Mouse (Mus musculus): ENCODE measurements around the gene Gtf3c2. TPM values are rescaled to one million over a fixed set of nuclear protein-coding genes. Genes with fewer than 3 reads are reported as not detected.

Gtf3c2 gene
- 36.9 TPM for polyA plus RNA-seq (2012; fragmentation: generic; extraction: Trizol)
- long read RNA-seq, experiment 1, full-length matches to known transcripts: 12 of 31 reads
- long read RNA-seq, experiment 1, partial matches to known transcripts: 8 of 31 reads
- long read RNA-seq, experiment 1, other reads (novel, unspliced or antisense): 11 of 31 reads
- long read RNA-seq, experiment 2, full-length matches to known transcripts: 248 of 367 reads
- long read RNA-seq, experiment 2, partial matches to known transcripts: 42 of 367 reads
- long read RNA-seq, experiment 2, other reads (novel, unspliced or antisense): 77 of 367 reads

- H3K36me3 ChIP-seq (ENCODE audit: control insufficient read depth, insufficient read depth): peaks cover 11% of the 10 kb centered on the region
- peak within 1 kb of the TSS; percentile 67 for H3ac ChIP-seq (ENCODE audit: control insufficient read depth, insufficient read length, low read depth)
- TF ChIP-seq MAX (IDR thresholded peaks at IDR 0.05): no peak
- no peak for TF ChIP-seq FOSL1 (IDR thresholded peaks at IDR 0.05; ENCODE audit: insufficient read depth, low read length, poor library complexity, severe bottlenecking)
- no peak for TF ChIP-seq MYOG (IDR thresholded peaks at IDR 0.05; ENCODE audit: control insufficient read depth, extremely low read depth, insufficient read length)
- no peak for TF ChIP-seq CEBPB (IDR thresholded peaks at IDR 0.05; ENCODE audit: low read depth)
- no peak for TF ChIP-seq CTCF (IDR thresholded peaks at IDR 0.05; ENCODE audit: control insufficient read depth, insufficient read depth, insufficient read length)
- no peak for TF ChIP-seq MYOD1 (IDR thresholded peaks at IDR 0.05; ENCODE audit: control insufficient read depth, insufficient read length, low read depth)
- TF ChIP-seq USF1 (IDR thresholded peaks at IDR 0.05; ENCODE audit: low read depth): no peak
- peaks cover 53% of the 10 kb centered on the region for H3K79me3 ChIP-seq (ENCODE audit: low read depth)
- H3K4me3 ChIP-seq (ENCODE audit: insufficient read depth, poor library complexity, severe bottlenecking): peak within 1 kb of the TSS; percentile 98
- H3K79me2 ChIP-seq (ENCODE audit: control insufficient read depth, insufficient read depth): peaks cover 63% of the 10 kb centered on the region
- no peaks in the 10 kb centered on the region for H3K27me3 ChIP-seq (ENCODE audit: control insufficient read depth, insufficient read depth, insufficient read length)
Measured at GRCm38 (mm10) chr5:31179766-31180630, at the start of gene Gtf3c2, which contains the start of gene Gm29609. Gene Gtf3c2 (minus strand): TSS chr5:31180144. Gene Gm29609 (minus strand): TSS chr5:31179911.

GRCm38 (mm10) chr5:31226641-31227040 lies 46.7 kb upstream of the Gtf3c2 start:
- no peaks in the 10 kb centered on the region for H3K27me3 ChIP-seq (ENCODE audit: control insufficient read depth, insufficient read depth, insufficient read length)
- TF ChIP-seq MYOG (IDR thresholded peaks at IDR 0.05; ENCODE audit: control insufficient read depth, extremely low read depth, insufficient read length) (no peak), MAX (IDR thresholded peaks at IDR 0.05) (no peak), CEBPB (IDR thresholded peaks at IDR 0.05; ENCODE audit: low read depth) (no peak), MYOD1 (IDR thresholded peaks at IDR 0.05; ENCODE audit: control insufficient read depth, insufficient read length, low read depth) (no peak), USF1 (IDR thresholded peaks at IDR 0.05; ENCODE audit: low read depth) (no peak), FOSL1 (IDR thresholded peaks at IDR 0.05; ENCODE audit: insufficient read depth, low read length, poor library complexity, severe bottlenecking) (no peak), CTCF (IDR thresholded peaks at IDR 0.05; ENCODE audit: control insufficient read depth, insufficient read depth, insufficient read length) (no peak)
- H3K79me3 ChIP-seq (ENCODE audit: low read depth): no peaks in the 10 kb centered on the region
- H3ac ChIP-seq (ENCODE audit: control insufficient read depth, insufficient read length, low read depth): no peak overlapping the region
- no peaks in the 10 kb centered on the region for H3K36me3 ChIP-seq (ENCODE audit: control insufficient read depth, insufficient read depth)
- no peak overlapping the region for H3K4me3 ChIP-seq (ENCODE audit: insufficient read depth, poor library complexity, severe bottlenecking)
- H3K79me2 ChIP-seq (ENCODE audit: control insufficient read depth, insufficient read depth): no peaks in the 10 kb centered on the region

GRCm38 (mm10) chr5:31222696-31223095 lies 42.8 kb upstream of the Gtf3c2 start:
- no peak for TF ChIP-seq USF1 (IDR thresholded peaks at IDR 0.05; ENCODE audit: low read depth)
- no peak for TF ChIP-seq FOSL1 (IDR thresholded peaks at IDR 0.05; ENCODE audit: insufficient read depth, low read length, poor library complexity, severe bottlenecking)
- no peak for TF ChIP-seq MYOD1 (IDR thresholded peaks at IDR 0.05; ENCODE audit: control insufficient read depth, insufficient read length, low read depth)
- TF ChIP-seq MAX (IDR thresholded peaks at IDR 0.05): no peak
- no peak for TF ChIP-seq CTCF (IDR thresholded peaks at IDR 0.05; ENCODE audit: control insufficient read depth, insufficient read depth, insufficient read length)
- no peak for TF ChIP-seq MYOG (IDR thresholded peaks at IDR 0.05; ENCODE audit: control insufficient read depth, extremely low read depth, insufficient read length)
- TF ChIP-seq CEBPB (IDR thresholded peaks at IDR 0.05; ENCODE audit: low read depth): no peak
- H3K79me2 ChIP-seq (ENCODE audit: control insufficient read depth, insufficient read depth): peaks cover 38% of the 10 kb centered on the region
- no peak overlapping the region for H3K4me3 ChIP-seq (ENCODE audit: insufficient read depth, poor library complexity, severe bottlenecking)
- H3K27me3 ChIP-seq (ENCODE audit: control insufficient read depth, insufficient read depth, insufficient read length): no peaks in the 10 kb centered on the region
- H3K79me3 ChIP-seq (ENCODE audit: low read depth): peaks cover 21% of the 10 kb centered on the region
- H3ac ChIP-seq (ENCODE audit: control insufficient read depth, insufficient read length, low read depth): no peak overlapping the region
- no peaks in the 10 kb centered on the region for H3K36me3 ChIP-seq (ENCODE audit: control insufficient read depth, insufficient read depth)

GRCm38 (mm10) chr5:31221304-31221945 lies 41.5 kb upstream of the Gtf3c2 start:
- peaks cover 3% of the 10 kb centered on the region for H3K36me3 ChIP-seq (ENCODE audit: control insufficient read depth, insufficient read depth)
- peaks cover 33% of the 10 kb centered on the region for H3K79me3 ChIP-seq (ENCODE audit: low read depth)
- peak overlapping the region; percentile 64 for H3ac ChIP-seq (ENCODE audit: control insufficient read depth, insufficient read length, low read depth)
- H3K4me3 ChIP-seq (ENCODE audit: insufficient read depth, poor library complexity, severe bottlenecking): peak overlapping the region; percentile 76
- TF ChIP-seq CTCF (IDR thresholded peaks at IDR 0.05; ENCODE audit: control insufficient read depth, insufficient read depth, insufficient read length) (no peak), FOSL1 (IDR thresholded peaks at IDR 0.05; ENCODE audit: insufficient read depth, low read length, poor library complexity, severe bottlenecking) (no peak), MAX (IDR thresholded peaks at IDR 0.05) (no peak), MYOD1 (IDR thresholded peaks at IDR 0.05; ENCODE audit: control insufficient read depth, insufficient read length, low read depth) (no peak), USF1 (IDR thresholded peaks at IDR 0.05; ENCODE audit: low read depth) (no peak), CEBPB (IDR thresholded peaks at IDR 0.05; ENCODE audit: low read depth) (no peak), MYOG (IDR thresholded peaks at IDR 0.05; ENCODE audit: control insufficient read depth, extremely low read depth, insufficient read length) (no peak)
- H3K79me2 ChIP-seq (ENCODE audit: control insufficient read depth, insufficient read depth): peaks cover 50% of the 10 kb centered on the region
- no peaks in the 10 kb centered on the region for H3K27me3 ChIP-seq (ENCODE audit: control insufficient read depth, insufficient read depth, insufficient read length)
